Mouse (Mus musculus): ENCODE results near the gene Lck.

GRCm38 (mm10) chr4:129550295-129550694 lies 23.1 kb downstream of the Lck start:
- TF ChIP-seq EP300 (IDR thresholded peaks at IDR 0.05; ENCODE audit: low read depth in 1 of 2, low read length in 2 of 2) (no peak), POLR2A (IDR thresholded peaks at IDR 0.05; ENCODE audit: control insufficient read depth in 1 of 2, insufficient read depth in 1 of 2, low read depth in 1 of 2, low read length in 2 of 2, poor library complexity in 1 of 2) (no peak), CTCF (IDR thresholded peaks at IDR 0.05 in 2 of 3, conservative IDR thresholded peaks at IDR 0.05 in 1 of 3; ENCODE audit: control insufficient read depth in 1 of 3, insufficient read depth in 1 of 3, low read depth in 2 of 3, low read length in 3 of 3, poor library complexity in 1 of 3, severe bottlenecking in 1 of 3) (no peak), SIN3A (IDR thresholded peaks at IDR 0.05; ENCODE audit: low read length) (no peak), CHD2 (IDR thresholded peaks at IDR 0.05; ENCODE audit: low read length) (no peak)
